17 mouse cellular contexts compared by ENCODE assay signal in the genomic region with DNA sequence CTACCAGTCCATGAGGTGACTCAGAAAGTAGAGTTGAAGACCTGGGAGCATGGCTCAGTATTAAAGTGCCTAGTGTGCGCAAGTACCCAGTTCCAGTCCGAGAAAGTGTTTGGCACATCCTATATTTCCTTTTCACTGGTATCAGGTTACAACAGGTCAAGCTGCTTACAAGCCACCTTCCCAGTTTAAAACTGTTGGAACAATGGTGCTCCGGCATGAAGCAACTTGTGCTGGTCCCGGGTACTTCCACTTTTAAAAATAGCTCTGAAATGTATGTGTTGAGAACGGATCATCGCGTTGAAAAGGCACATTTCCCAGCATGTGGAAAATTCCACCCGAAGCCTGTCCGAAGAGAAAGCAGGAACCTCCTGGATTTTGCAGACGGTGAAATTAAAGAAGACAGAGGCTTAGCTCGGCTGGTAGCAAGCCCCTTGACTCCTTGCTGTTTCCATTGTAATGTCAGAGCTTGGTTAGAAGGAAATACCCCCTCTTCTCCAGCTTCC. TPM values are rescaled to one million over a fixed set of nuclear protein-coding genes. Genes with fewer than 3 reads are reported as not detected.
DNase-seq lines count a peak whose midpoint lies in the region; ATAC-seq and TF ChIP-seq lines count a peak whose summit lies in the region.
"Had no signal": no experiment of that assay in that cellular context is flagged by ENCODE, and none has a peak within 500 bp of the region (broad histone marks: within the 10 kb centered on the region; RNA-seq: fewer than 3 reads in every experiment).

No protein-coding gene starts in this region.

- 55% methylated on average over 11 of the region's 11 CpGs for WGBS in heart, embryonic 11.5 days (ENCODE audit: insufficient replicate concordance)
- 55% methylated on average over 11 of the region's 11 CpGs for WGBS in kidney, postnatal 0 days

- no peak for TF ChIP-seq CTCF in kidney, postnatal 0 days (IDR thresholded peaks at IDR 0.05; ENCODE audit: low read depth)

- H3K27me3 ChIP-seq in heart, embryonic 11.5 days (ENCODE audit: control insufficient read depth, insufficient read depth, low read length) = no peaks in the 10 kb centered on the region
- no peaks in the 10 kb centered on the region for H3K27me3 ChIP-seq in kidney, postnatal 0 days (ENCODE audit: insufficient read depth, low read length)

- H3K4me2 ChIP-seq in heart, embryonic 11.5 days = peak overlapping the region; percentile 31
- H3K4me2 ChIP-seq in kidney, postnatal 0 days (ENCODE audit: low read length) = 0 out of 2 replicates have a peak overlapping the region, but pooled peaks have one; percentile 8
- H3K4me2 ChIP-seq: midbrain, embryonic 13.5 days had no signal

- intact Hi-C loops in heart, postnatal 10 days (cut with DNase I) = no loop called here

- no peaks in the 10 kb centered on the region for H3K36me3 ChIP-seq in heart, embryonic 11.5 days (ENCODE audit: control insufficient read depth, insufficient read depth, low read length)
- no peaks in the 10 kb centered on the region for H3K36me3 ChIP-seq in kidney, postnatal 0 days (ENCODE audit: insufficient read depth, low read length)
- H3K36me3 ChIP-seq: G1E; midbrain, embryonic 13.5 days had no signal

- no peak overlapping the region for H3K9ac ChIP-seq in heart, embryonic 11.5 days (ENCODE audit: low read depth, low read length)
- no peak overlapping the region for H3K9ac ChIP-seq in kidney, postnatal 0 days (ENCODE audit: low read depth, low read length)
- H3K9ac ChIP-seq: forebrain, postnatal 0 days; midbrain, embryonic 13.5 days had no signal

- no peak overlapping the region for H3K27ac ChIP-seq in heart, embryonic 11.5 days (ENCODE audit: low read depth, low read length)
- H3K27ac ChIP-seq in kidney, postnatal 0 days = peak overlapping the region; percentile 5; the same call in 1 of the 2 replicates
- H3K27ac ChIP-seq: midbrain, embryonic 13.5 days had no signal

- no peaks in the 10 kb centered on the region for H3K9me3 ChIP-seq in heart, embryonic 11.5 days (replicated peaks; ENCODE audit: control insufficient read depth, low read length)
- H3K9me3 ChIP-seq in kidney, postnatal 0 days (replicated peaks; ENCODE audit: low read length) = no peaks in the 10 kb centered on the region
- H3K9me3 ChIP-seq: G1E; midbrain, embryonic 13.5 days had no signal

- H3K4me1 ChIP-seq in heart, embryonic 11.5 days (ENCODE audit: control insufficient read depth, insufficient read depth, low read length) = no peaks in the 10 kb centered on the region; the same call in 1 of the 2 replicates
- no peaks in the 10 kb centered on the region for H3K4me1 ChIP-seq in kidney, postnatal 0 days (replicated peaks; ENCODE audit: insufficient read depth, low read length)
- H3K4me1 ChIP-seq: midbrain, embryonic 13.5 days had no signal

- no peak for DNase-seq in heart, postnatal 10 days
- peak; percentile 25 for DNase-seq in kidney, postnatal 0 days (ENCODE audit: low spot score)
- no peak for DNase-seq in kidney, adult 8-10 months
- peak; percentile 18 for DNase-seq in brain, adult 2 months (ENCODE audit: low read depth, low spot score)
- DNase-seq in Muller cell, postnatal 12 days (ENCODE audit: inconsistent ontology term) = no peak
- no peak for DNase-seq in adrenal gland, postnatal 4 days (ENCODE audit: low spot score in 2 of 2)
- DNase-seq: adrenal gland, postnatal 25 days; cerebellum, adult 11 months; cerebellum, postnatal 36 days; forebrain, postnatal 0 days; gastrocnemius, postnatal 36 days; kidney, adult 18-20 months had no signal

- H3K4me3 ChIP-seq in heart, embryonic 11.5 days (ENCODE audit: low read depth, low read length) = no peak overlapping the region
- H3K4me3 ChIP-seq in kidney, postnatal 0 days (replicated peaks; ENCODE audit: low read depth, low read length) = no peak overlapping the region
- H3K4me3 ChIP-seq: midbrain, embryonic 13.5 days had no signal

- no peak for ATAC-seq in heart, embryonic 11.5 days (replicated peaks; ENCODE audit: insufficient number of reproducible peaks, low FRiP score, low TSS enrichment)
- no peak for ATAC-seq in kidney, postnatal 0 days (replicated peaks; ENCODE audit: low FRiP score, low read depth)
- peak; percentile 59 for ATAC-seq in megakaryocyte, adult 5-6 weeks (ENCODE audit: poor library complexity, severe bottlenecking)
- ATAC-seq: forebrain, postnatal 0 days; hindbrain, embryonic 16.5 days; midbrain, embryonic 13.5 days had no signal

RNA-seq across cellular contexts. Expression of gene Dram1, which starts 32.9 kb away (rescaled TPM):
- polyA plus RNA-seq in heart, embryonic 11.5 days (2014; fragmentation: Nextera tagmentation; extraction: Ambion mirVana) = 0.39 and 1.1 TPM in 2 replicates
- total RNA-seq in heart, postnatal 10 days (2021) = 1 to 10 TPM; 3.0 to 4.2 TPM
- 5.6 and 5.9 TPM in 2 replicates for polyA plus RNA-seq in kidney, postnatal 0 days (2015; fragmentation: Nextera tagmentation; extraction: Ambion mirVana)
- 45.0 and 46.2 TPM in 2 replicates for total RNA-seq in megakaryocyte, adult 5-6 weeks (2015)
- total RNA-seq in megakaryocyte, adult 5-6 weeks (2017) = 35.5 and 36.0 TPM in 2 replicates
- 1 to 10 TPM; 4.4 to 4.5 TPM for total RNA-seq in adrenal gland, postnatal 4 days (2021)
- polyA plus RNA-seq: G1E had no signal

RNA-seq across cellular contexts. Expression of gene Gnptab, which starts 33.0 kb away (rescaled TPM):
- polyA plus RNA-seq in heart, embryonic 11.5 days (2014; fragmentation: Nextera tagmentation; extraction: Ambion mirVana) = 8.3 and 8.9 TPM in 2 replicates
- total RNA-seq in heart, postnatal 10 days (2021) = 10 to 100 TPM; 33.1 to 36.8 TPM
- 9.0 and 10.2 TPM in 2 replicates for polyA plus RNA-seq in kidney, postnatal 0 days (2015; fragmentation: Nextera tagmentation; extraction: Ambion mirVana)
- total RNA-seq in megakaryocyte, adult 5-6 weeks (2015) = 55.8 and 57.4 TPM in 2 replicates
- 29.4 and 33.3 TPM in 2 replicates for total RNA-seq in megakaryocyte, adult 5-6 weeks (2017)
- 10 to 100 TPM; 34.2 to 37.8 TPM for total RNA-seq in adrenal gland, postnatal 4 days (2021)

Comparison
In these comparisons a context has a peak if more than half of its experiments do, and no peak if none do; other contexts are left out.
1. DNase-seq: peak in kidney, postnatal 0 days (single experiment) and brain, adult 2 months (single experiment); none in heart, postnatal 10 days (0 of 2), kidney, adult 8-10 months (0 of 2), Muller cell, postnatal 12 days (single experiment) and adrenal gland, postnatal 4 days (0 of 2).
2. RNA of gene Dram1, which starts 32.9 kb away (total RNA-seq): 35.5 to 46.2 TPM in megakaryocyte, adult 5-6 weeks; 4.4 to 4.5 TPM in adrenal gland, postnatal 4 days and 3.0 to 4.2 TPM in heart, postnatal 10 days; every median in the first group is over 4 times any median in the second.